Mouse (Mus musculus): ENCODE measurements around the gene Nim1k. TPM values are rescaled to one million over a fixed set of nuclear protein-coding genes. Genes with fewer than 3 reads are reported as not detected.

The Nim1k gene
- polyA plus RNA-seq, 1 experiment from 2014 or later: 0.76 TPM

Other genes with a start within 250 kb of the Nim1k start
- gene Ccl28, start 132.1 kb downstream of the Nim1k start, polyA plus RNA-seq (2014; fragmentation: Nextera tagmentation; extraction: Ambion mirVana): 0.09 TPM in 1 of 2 replicates, not detected in the other
- gene Hmgcs1, start 65.5 kb downstream of the Nim1k start, polyA plus RNA-seq (2014; fragmentation: Nextera tagmentation; extraction: Ambion mirVana): 218 and 236 TPM in 2 replicates
- 35.6 and 39.5 TPM in 2 replicates for gene Zfp131, start 35.0 kb upstream of the Nim1k start, polyA plus RNA-seq (2014; fragmentation: Nextera tagmentation; extraction: Ambion mirVana)
- not detected in 2 replicates for gene AF067063, start 74.3 kb upstream of the Nim1k start, polyA plus RNA-seq (2014; fragmentation: Nextera tagmentation; extraction: Ambion mirVana)
- not detected in 2 replicates for gene D13Ertd608e, start 80.1 kb upstream of the Nim1k start, polyA plus RNA-seq (2014; fragmentation: Nextera tagmentation; extraction: Ambion mirVana)
- not detected in 2 replicates for gene Tcstv1, start 138.9 kb upstream of the Nim1k start, polyA plus RNA-seq (2014; fragmentation: Nextera tagmentation; extraction: Ambion mirVana)
- not detected in 2 replicates for gene Gm21761, start 173.4 kb upstream of the Nim1k start, polyA plus RNA-seq (2014; fragmentation: Nextera tagmentation; extraction: Ambion mirVana)
- gene B020031M17Rik, start 194.9 kb upstream of the Nim1k start, polyA plus RNA-seq (2014; fragmentation: Nextera tagmentation; extraction: Ambion mirVana): not detected in 2 replicates

Measured in intestine, embryonic 14.5 days (tissue).